Mouse (Mus musculus): ENCODE results near the gene Tmem217.
A peak's percentile ranks its signal among the peaks of the same experiment; 100 is the strongest.
"Not testable (repeated sequence)": the region's sequence is repeated elsewhere in the genome, so short reads cannot be mapped to it uniquely, and the experiment has no call there.

The Tmem217 gene

GRCm38 (mm10) chr17:29502005-29502668 lies 50.0 kb downstream of the Tmem217 start:
- no peak for DNase-seq (ENCODE audit: low spot score in 2 of 2)

DNA sequence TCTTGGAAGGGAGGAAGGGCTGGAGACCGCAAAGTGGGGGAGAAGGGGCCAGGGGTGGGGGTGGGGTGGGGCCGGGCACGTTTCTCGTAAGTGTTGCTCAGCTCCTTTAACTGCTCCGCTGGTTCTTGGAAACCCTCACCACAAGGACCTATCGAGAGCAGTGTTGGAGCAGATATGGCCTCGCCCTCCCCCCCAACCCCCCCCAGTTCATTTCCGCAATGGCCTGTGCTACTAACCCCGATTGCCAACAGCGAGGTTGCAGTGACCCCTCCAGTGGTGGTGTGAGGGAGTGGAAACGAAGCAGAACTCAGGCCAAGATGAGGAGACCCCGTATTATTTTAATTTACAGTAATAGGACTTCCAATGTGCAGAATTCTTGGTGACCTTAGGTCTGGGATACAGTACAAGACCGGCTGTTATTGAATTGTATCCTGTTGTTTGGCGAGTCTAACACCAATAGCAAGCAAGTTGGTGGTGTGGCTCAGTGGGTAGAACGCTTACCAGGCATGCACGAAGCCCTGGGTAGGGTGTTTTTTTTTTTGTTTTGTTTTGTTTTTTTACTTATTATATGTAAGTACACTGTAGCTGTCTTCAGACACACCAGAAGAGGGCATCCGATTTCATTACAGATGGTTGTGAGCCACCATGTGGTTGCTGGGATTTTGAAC lies 51.2 kb downstream of the Tmem217 start:
- no peak for DNase-seq (ENCODE audit: low spot score in 2 of 2)

DNA sequence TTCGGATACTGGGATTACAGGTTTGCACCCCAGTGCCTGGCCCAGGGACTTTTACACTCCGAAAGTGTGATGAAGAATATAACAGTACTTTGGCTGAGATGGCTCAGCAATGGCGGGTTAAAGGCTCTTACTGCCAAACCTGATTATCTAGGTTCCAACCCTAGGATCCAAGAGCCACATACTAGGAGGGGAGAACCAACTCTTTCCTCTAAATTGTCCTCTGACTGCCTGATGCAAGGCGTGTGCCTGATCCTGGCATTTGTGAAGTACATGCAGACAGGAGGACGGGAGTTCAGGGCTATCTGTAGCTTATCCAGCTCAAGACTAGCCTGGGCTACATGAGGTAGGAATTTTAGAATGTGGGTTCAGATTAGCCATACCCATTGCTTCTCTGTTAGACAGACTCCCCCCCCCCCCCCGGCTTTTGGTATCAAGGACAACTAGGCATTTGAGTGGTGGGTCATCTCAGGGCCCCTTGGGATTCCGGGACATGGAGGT lies 51.9 kb downstream of the Tmem217 start:
- no peak for DNase-seq (ENCODE audit: low spot score in 2 of 2)

GRCm38 (mm10) chr17:29499511-29499910 lies 52.7 kb downstream of the Tmem217 start:
- no peak for DNase-seq (ENCODE audit: low spot score in 2 of 2)

DNA sequence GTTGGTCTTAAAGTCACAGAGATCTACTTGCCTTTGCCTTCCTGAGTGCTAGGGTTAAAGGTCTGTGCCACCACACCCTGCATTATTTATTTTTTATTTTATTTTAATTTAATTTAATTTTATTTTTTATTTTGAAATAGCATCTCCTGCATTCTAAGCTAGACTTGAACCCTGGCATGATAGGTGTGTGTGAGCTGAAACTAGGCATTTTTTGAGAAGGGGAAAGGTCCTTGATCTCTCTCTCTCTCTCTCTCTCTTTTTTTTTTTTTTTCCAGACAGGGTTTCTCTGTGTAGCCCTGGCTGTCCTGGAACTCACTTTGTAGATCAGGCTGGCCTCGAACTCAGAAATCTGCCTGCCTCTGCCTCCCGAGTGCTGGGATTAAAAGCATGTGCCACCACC lies 53.2 kb downstream of the Tmem217 start:
- not testable (repeated sequence) for DNase-seq (ENCODE audit: low spot score in 2 of 2)

DNA sequence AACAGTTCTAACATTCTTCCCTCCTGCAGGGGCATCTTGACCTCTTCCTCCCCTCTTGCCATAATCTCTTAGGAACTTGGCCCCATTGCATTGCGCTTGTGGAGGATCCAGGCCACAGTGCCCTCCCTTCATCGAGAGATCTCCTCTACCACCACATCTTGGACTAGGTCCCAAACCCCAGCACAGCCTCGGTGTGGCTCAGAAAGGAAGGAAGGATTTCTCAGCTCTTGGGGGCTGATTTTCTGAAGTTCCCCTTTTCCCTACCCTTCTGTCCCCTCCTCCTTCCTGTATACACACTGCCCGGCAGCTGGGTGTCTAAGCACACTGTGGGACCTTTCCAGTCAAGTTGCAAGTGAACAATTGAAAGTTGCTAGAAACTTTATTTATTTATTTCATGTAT lies 54.2 kb downstream of the Tmem217 start:
- DNase-seq (ENCODE audit: low spot score in 2 of 2): no peak

GRCm38 (mm10) chr17:29497481-29497880 lies 54.7 kb downstream of the Tmem217 start:
- not testable (repeated sequence) for DNase-seq (ENCODE audit: low spot score in 2 of 2)

GRCm38 (mm10) chr17:29497071-29497354 lies 55.2 kb downstream of the Tmem217 start:
- no peak for DNase-seq (ENCODE audit: low spot score in 2 of 2)

DNA sequence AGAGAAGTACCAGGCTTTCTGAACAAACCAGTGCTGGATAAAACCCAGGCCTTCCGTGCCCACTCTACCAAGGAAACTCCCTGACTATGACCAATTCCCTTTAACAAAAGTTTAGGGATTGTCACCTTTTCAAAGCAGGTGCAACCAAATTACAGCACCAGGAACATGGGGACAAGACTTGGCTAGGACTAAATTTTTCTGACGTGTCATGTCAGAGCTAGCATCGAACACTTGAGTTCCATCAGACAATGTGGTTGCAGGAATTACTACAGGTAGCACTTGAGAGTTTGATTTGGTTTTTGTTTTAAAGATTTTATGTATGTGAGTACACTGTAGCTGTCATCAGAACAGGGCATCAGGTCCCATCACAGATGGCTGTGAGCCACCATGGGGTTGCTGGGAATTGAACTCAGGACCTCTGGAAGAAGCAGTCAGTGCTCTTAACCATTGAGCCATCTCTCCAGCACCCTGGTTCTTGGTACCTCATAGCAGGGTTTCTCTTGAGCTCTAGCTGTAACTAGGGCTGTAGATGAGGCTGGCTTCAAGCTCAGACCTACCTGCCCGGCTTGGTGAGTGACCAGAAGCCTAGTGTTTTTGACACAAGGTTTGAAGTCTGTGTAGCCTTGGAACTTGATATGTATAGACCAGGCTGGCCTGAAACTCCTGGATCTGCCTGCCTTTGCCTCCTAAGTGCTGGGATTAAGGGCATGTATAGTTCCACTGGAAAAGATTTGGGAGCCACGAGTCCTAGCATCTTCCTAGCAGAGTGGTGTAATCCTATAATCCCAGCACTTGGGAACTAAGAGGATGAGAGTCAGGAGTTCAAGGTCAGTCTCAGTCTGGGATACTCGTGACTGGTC lies 55.7 kb downstream of the Tmem217 start:
- DNase-seq (ENCODE audit: low spot score in 2 of 2): no peak

- DNase-seq (ENCODE audit: low spot score in 2 of 2): no peak
Observed at GRCm38 (mm10) chr17:29494732-29495076, 57.5 kb downstream of the Tmem217 start.

DNA sequence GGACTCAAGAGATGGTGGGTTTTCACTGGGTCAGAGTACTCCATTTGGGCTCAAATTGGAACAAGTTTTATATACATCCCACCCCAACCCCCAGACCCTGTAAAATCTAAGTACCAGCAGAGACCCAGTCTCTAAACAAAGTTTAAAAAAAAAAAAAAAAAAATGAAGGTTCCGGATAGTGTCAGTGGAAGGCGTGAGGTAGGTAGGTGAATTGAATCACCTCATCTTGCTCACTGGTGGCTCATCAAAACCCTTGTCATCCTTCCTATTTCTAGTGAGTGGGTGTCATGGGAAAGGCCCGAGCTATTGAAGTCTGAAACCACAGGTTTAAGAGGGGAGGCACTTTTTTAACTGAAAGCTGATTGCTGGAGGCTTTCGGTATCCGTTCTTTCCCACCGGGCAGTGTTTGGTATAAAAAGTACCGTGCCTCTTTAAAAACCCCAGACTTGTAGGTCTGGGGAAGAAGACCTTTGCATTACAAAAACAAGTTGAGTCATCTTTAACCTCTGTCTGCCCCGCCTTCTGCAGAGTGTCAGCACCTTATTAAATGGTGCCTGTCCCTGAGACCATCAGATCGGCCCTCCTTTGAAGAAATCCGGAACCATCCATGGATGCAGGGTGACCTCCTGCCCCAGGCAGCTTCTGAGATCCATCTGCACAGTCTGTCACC lies 58.0 kb downstream of the Tmem217 start:
- no peak for DNase-seq (ENCODE audit: low spot score in 2 of 2)

- DNase-seq (ENCODE audit: low spot score in 2 of 2): no peak
Observed at GRCm38 (mm10) chr17:29493461-29493980, 58.7 kb downstream of the Tmem217 start.

DNA sequence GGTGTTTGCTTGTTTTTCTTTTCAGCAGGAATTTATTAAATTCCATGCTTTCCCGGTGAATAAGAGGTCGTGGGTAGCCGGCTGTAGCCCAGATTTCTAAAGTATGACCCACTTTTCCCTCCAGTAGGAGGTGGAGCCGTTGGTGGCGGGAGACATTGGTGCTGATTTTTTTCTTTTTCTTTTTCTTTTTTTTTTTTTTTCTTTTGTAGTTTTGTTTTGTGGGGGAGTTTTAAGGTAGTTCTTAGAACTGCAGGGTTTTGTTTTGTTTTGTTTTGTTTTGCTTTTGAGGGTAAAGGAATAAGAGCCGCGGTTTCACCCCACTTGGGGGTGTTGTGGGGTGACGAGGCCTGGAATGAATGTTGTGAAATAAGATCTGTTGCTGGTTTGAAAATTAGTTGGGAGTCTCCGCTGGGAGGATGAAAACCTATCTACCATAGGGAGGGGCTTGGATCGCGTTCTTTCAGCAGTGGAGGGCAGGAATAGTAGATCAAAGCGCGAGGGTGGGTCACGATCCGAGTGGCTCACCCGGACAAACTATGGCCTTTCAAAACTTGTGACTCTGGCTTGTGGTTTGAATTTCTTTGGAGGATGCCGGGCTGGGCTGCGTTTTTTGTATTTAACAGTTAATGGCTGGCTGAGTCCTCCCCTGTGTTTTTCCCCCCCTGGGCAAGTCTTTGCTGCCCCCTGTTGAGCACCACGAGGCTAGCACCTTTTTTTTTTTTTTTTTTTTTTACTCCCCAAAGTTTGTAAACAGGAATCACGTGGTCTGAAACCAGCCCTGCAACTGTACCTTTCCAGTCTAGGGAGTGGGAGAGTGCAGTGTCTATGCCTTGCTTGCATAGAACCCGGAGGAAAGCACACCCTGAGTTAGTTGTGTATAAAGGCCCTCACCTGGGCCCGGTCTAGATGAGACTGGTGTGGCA lies 59.7 kb downstream of the Tmem217 start:
- peak; percentile 38 to 54 for DNase-seq (ENCODE audit: low spot score in 2 of 2)

GRCm38 (mm10) chr17:29491591-29492268 lies 60.5 kb downstream of the Tmem217 start:
- peak; percentile 25 to 29 for DNase-seq (ENCODE audit: low spot score in 2 of 2)

- peak in 1 of 2 experiments; percentile 43 for DNase-seq (ENCODE audit: low spot score in 2 of 2)
Observed at GRCm38 (mm10) chr17:29490713-29491581, 61.2 kb downstream of the Tmem217 start, which contains the start of gene Pim1. Gene Pim1, plus strand, starts transcription at chr17:29490753.

- peak; percentile 90 to 91 for DNase-seq (ENCODE audit: low spot score in 2 of 2)
Observed at GRCm38 (mm10) chr17:29489971-29490712, 62.0 kb downstream of the Tmem217 start.

DNA sequence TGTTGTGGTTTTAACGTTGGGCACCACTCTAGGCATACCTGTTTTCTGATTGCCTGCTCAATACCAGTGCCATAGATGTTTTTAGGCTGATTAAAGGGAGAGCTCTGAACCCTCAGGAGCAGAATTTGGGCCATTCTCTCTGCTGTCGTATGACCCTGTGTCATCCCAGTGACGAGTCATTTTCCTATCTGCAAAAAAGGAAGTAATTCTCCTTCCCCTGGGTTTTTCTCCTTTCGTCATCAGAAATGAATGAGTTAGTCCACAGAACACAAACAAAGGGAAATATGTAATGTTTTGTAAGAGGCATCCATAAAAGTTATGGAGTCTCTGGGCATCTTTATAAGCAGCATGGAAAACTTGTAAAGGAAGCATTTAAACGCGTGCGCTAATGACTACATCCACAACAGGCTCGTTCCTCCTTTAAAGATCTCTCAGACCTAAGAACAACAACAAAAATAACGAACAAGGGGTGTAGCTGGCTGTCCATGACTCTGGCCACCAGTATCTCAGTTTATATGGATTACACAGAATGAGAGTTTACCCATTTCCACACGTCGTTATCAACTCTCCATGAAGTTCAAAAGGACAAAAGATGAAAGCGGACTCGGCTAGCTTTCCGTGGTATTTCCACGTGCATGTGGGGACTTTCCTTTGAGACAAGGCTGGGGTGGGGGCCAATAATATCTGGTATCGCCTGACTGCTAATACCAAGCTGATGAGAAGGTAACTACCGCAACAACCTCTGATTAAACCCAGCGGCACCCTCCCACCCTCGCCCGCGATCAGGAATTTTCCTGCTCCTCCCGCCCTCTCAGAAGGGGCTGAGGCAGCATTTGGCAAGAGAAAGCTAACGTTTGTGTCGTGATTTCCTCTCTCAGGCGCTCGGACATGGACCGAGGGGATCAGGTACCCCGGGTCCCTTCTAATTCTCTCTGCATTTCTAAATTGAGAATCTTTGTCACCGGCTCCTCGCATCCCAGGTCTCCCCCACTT lies 62.9 kb downstream of the Tmem217 start:
- DNase-seq (ENCODE audit: low spot score in 2 of 2): no peak
